Mouse (Mus musculus): ENCODE data around the gene Grin3b. TPM values are rescaled to one million over a fixed set of nuclear protein-coding genes. Genes with fewer than 3 reads are reported as not detected.

Gene Grin3b
- polyA plus RNA-seq, 1 experiment from 2014 or later = 0.28 TPM

Other genes with a start within 250 kb of the Grin3b start
- gene Polrmt, start 224.1 kb upstream of the Grin3b start, polyA plus RNA-seq (2015; fragmentation: Nextera tagmentation; extraction: Ambion mirVana) = 45.3 and 45.9 TPM in 2 replicates
- 1.8 TPM in 2 replicates for gene Fgf22, start 215.6 kb upstream of the Grin3b start, polyA plus RNA-seq (2015; fragmentation: Nextera tagmentation; extraction: Ambion mirVana)
- 90.2 and 92.3 TPM in 2 replicates for gene Rnf126, start 203.8 kb upstream of the Grin3b start, polyA plus RNA-seq (2015; fragmentation: Nextera tagmentation; extraction: Ambion mirVana)
- gene Fstl3, start 193.4 kb upstream of the Grin3b start, polyA plus RNA-seq (2015; fragmentation: Nextera tagmentation; extraction: Ambion mirVana) = 2.2 and 3.5 TPM in 2 replicates
- gene Prss57, start 179.8 kb upstream of the Grin3b start, polyA plus RNA-seq (2015; fragmentation: Nextera tagmentation; extraction: Ambion mirVana) = 0.19 TPM in 2 replicates
- 318 and 333 TPM in 2 replicates for gene Palm, start 177.1 kb upstream of the Grin3b start, polyA plus RNA-seq (2015; fragmentation: Nextera tagmentation; extraction: Ambion mirVana)
- gene Misp, start 149.7 kb upstream of the Grin3b start, polyA plus RNA-seq (2015; fragmentation: Nextera tagmentation; extraction: Ambion mirVana) = 0.34 and 0.73 TPM in 2 replicates
- gene Ptbp1, start 116.3 kb upstream of the Grin3b start, polyA plus RNA-seq (2015; fragmentation: Nextera tagmentation; extraction: Ambion mirVana) = 58.8 and 65.1 TPM in 2 replicates
- 12.5 and 12.7 TPM in 2 replicates for gene Prtn3, start 96.2 kb upstream of the Grin3b start, polyA plus RNA-seq (2015; fragmentation: Nextera tagmentation; extraction: Ambion mirVana)
- 471 and 472 TPM in 2 replicates for gene Plppr3, start 96.1 kb upstream of the Grin3b start, polyA plus RNA-seq (2015; fragmentation: Nextera tagmentation; extraction: Ambion mirVana)
- gene Elane, start 84.5 kb upstream of the Grin3b start, polyA plus RNA-seq (2015; fragmentation: Nextera tagmentation; extraction: Ambion mirVana) = not detected in 2 replicates
- gene Cfd, start 79.9 kb upstream of the Grin3b start, polyA plus RNA-seq (2015; fragmentation: Nextera tagmentation; extraction: Ambion mirVana) = 0.20 TPM in 1 of 2 replicates, not detected in the other
- gene Med16, start 61.8 kb upstream of the Grin3b start, polyA plus RNA-seq (2015; fragmentation: Nextera tagmentation; extraction: Ambion mirVana) = 55.4 and 56.6 TPM in 2 replicates
- 2.6 and 13.4 TPM in 2 replicates for gene Gm26602, start 59.9 kb upstream of the Grin3b start, polyA plus RNA-seq (2015; fragmentation: Nextera tagmentation; extraction: Ambion mirVana)
- 3.5 and 3.8 TPM in 2 replicates for gene Kiss1r, start 53.7 kb upstream of the Grin3b start, polyA plus RNA-seq (2015; fragmentation: Nextera tagmentation; extraction: Ambion mirVana)
- gene R3hdm4, start 49.5 kb upstream of the Grin3b start, polyA plus RNA-seq (2015; fragmentation: Nextera tagmentation; extraction: Ambion mirVana) = 273 and 293 TPM in 2 replicates
- 1.7 and 2.2 TPM in 2 replicates for gene Arid3a, start 43.7 kb upstream of the Grin3b start, polyA plus RNA-seq (2015; fragmentation: Nextera tagmentation; extraction: Ambion mirVana)
- gene Wdr18, start 10.6 kb upstream of the Grin3b start, polyA plus RNA-seq (2015; fragmentation: Nextera tagmentation; extraction: Ambion mirVana) = 79.5 and 89.4 TPM in 2 replicates
- gene Tmem259, start 13.6 kb downstream of the Grin3b start, polyA plus RNA-seq (2015; fragmentation: Nextera tagmentation; extraction: Ambion mirVana) = 15.3 and 16.2 TPM in 2 replicates
- gene Cnn2, start 17.9 kb downstream of the Grin3b start, polyA plus RNA-seq (2015; fragmentation: Nextera tagmentation; extraction: Ambion mirVana) = 25.7 and 26.2 TPM in 2 replicates
- gene Abca7, start 25.8 kb downstream of the Grin3b start, polyA plus RNA-seq (2015; fragmentation: Nextera tagmentation; extraction: Ambion mirVana) = 4.1 and 4.8 TPM in 2 replicates
- 1.2 TPM in 2 replicates for gene Arhgap45, start 45.9 kb downstream of the Grin3b start, polyA plus RNA-seq (2015; fragmentation: Nextera tagmentation; extraction: Ambion mirVana)
- 124 and 131 TPM in 2 replicates for gene Polr2e, start 69.1 kb downstream of the Grin3b start, polyA plus RNA-seq (2015; fragmentation: Nextera tagmentation; extraction: Ambion mirVana)
- gene Gpx4, start 76.5 kb downstream of the Grin3b start, polyA plus RNA-seq (2015; fragmentation: Nextera tagmentation; extraction: Ambion mirVana) = 509 and 552 TPM in 2 replicates
- 11.6 and 12.5 TPM in 2 replicates for gene Sbno2, start 134.9 kb downstream of the Grin3b start, polyA plus RNA-seq (2015; fragmentation: Nextera tagmentation; extraction: Ambion mirVana)
- gene Stk11, start 145.1 kb downstream of the Grin3b start, polyA plus RNA-seq (2015; fragmentation: Nextera tagmentation; extraction: Ambion mirVana) = 14.2 and 15.4 TPM in 2 replicates
- 433 and 454 TPM in 2 replicates for gene Atp5d, start 167.9 kb downstream of the Grin3b start, polyA plus RNA-seq (2015; fragmentation: Nextera tagmentation; extraction: Ambion mirVana)
- gene Cbarp, start 170.1 kb downstream of the Grin3b start, polyA plus RNA-seq (2015; fragmentation: Nextera tagmentation; extraction: Ambion mirVana) = 70.3 and 81.6 TPM in 2 replicates
- gene Midn, start 177.6 kb downstream of the Grin3b start, polyA plus RNA-seq (2015; fragmentation: Nextera tagmentation; extraction: Ambion mirVana) = 15.5 and 21.1 TPM in 2 replicates
- gene Cirbp, start 195.3 kb downstream of the Grin3b start, polyA plus RNA-seq (2015; fragmentation: Nextera tagmentation; extraction: Ambion mirVana) = 380 and 398 TPM in 2 replicates
- 11.0 and 11.4 TPM in 2 replicates for gene 1600002K03Rik, start 202.2 kb downstream of the Grin3b start, polyA plus RNA-seq (2015; fragmentation: Nextera tagmentation; extraction: Ambion mirVana)
- gene Efna2, start 208.8 kb downstream of the Grin3b start, polyA plus RNA-seq (2015; fragmentation: Nextera tagmentation; extraction: Ambion mirVana) = 37.3 and 43.3 TPM in 2 replicates

All from midbrain, embryonic 16.5 days (tissue).